8 mouse cellular contexts compared by ENCODE assay signal in the genomic region with DNA sequence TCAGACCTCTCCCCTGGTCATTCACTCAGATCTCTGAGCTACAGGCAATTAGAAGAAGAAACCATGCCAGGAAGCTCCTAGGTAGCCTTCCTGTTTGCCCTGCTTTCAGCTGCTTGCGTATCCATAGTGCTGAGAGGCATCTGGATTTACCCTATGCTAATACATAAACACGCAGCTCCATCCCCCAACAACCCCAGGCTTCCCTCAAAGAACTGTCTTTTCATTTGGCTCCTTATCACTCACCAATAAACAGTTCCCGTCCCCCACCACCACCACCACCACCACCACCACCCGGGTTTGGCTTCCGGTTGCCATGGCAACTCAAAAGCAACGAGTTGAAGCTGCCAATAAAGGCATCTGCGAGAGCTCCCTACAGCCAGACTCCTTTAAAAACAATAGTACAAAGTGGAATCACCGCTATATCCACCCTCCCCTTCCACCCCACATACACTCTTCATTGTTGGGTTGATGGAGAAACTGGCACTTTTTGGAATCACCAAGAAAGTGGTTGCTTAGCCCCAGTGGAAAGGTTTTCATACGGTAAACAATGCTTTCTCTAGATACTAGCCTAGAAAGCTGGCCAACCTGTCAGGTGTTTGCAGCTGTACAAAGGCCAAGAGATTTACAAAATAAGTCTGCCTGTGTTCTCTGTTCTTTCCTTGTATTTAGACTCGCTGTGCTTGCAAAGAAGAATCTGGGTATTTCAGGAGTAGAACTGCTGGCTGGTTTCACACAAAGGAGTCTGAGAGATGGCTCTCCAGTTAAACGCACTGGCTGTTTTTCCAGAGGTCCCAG. TPM values are rescaled to one million over a fixed set of nuclear protein-coding genes. Genes with fewer than 3 reads are reported as not detected.
A peak's percentile ranks its signal among the peaks of the same experiment; 100 is the strongest.
DNase-seq lines count a peak whose midpoint lies in the region; ATAC-seq and TF ChIP-seq lines count a peak whose summit lies in the region.

No protein-coding gene starts in this region.

- peak overlapping the region; percentile 41 for H3K9ac ChIP-seq in limb, embryonic 14.5 days (ENCODE audit: low read depth, low read length, severe bottlenecking)
- peak overlapping the region; percentile 49 for H3K9ac ChIP-seq in midbrain, embryonic 14.5 days (replicated peaks; ENCODE audit: low read length)

- no peak for TF ChIP-seq POLR2A in cerebellum, adult 2 months (IDR thresholded peaks at IDR 0.05; ENCODE audit: borderline replicate concordance, insufficient read depth, low read length)
- TF ChIP-seq POLR2A in limb, embryonic 14.5 days (IDR thresholded peaks at IDR 0.05; ENCODE audit: borderline replicate concordance, extremely low read depth, insufficient read depth, insufficient read length), result no peak

- H3K27ac ChIP-seq in cerebellum, adult 2 months (ENCODE audit: insufficient read depth, low read length), result peak overlapping the region; percentile 70; the same call in 1 of the 2 replicates
- no peak overlapping the region for H3K27ac ChIP-seq in limb, embryonic 14.5 days (replicated peaks; ENCODE audit: low read depth, low read length)
- peak overlapping the region; percentile 78 for H3K27ac ChIP-seq in midbrain, embryonic 14.5 days (replicated peaks; ENCODE audit: low read depth, low read length)

- no peaks in the 10 kb centered on the region for H3K9me3 ChIP-seq in limb, embryonic 14.5 days (ENCODE audit: control insufficient read depth, low read length)
- H3K9me3 ChIP-seq in midbrain, embryonic 14.5 days (ENCODE audit: control insufficient read depth, low read length), result no peaks in the 10 kb centered on the region

- 6% methylated on average over 11 of the region's 11 CpGs for WGBS in cerebellum, adult 2 months
- WGBS in limb, embryonic 14.5 days, result 9% methylated on average over 11 of the region's 11 CpGs
- 2% methylated on average over 11 of the region's 11 CpGs for WGBS in midbrain, embryonic 14.5 days

- DNase-seq in adrenal gland, postnatal 10 days, result peak; percentile 22
- no peak for DNase-seq in adrenal gland, adult 18-20 months (ENCODE audit: low spot score in 2 of 2)
- DNase-seq in cerebellum, adult 2 months, result peak in 1 of 2 experiments; percentile 72
- peak; percentile 36 to 76 for DNase-seq in frontal cortex, adult 2 months (ENCODE audit: extremely low spot score in 1 of 2, low spot score in 1 of 2)
- peak; percentile 90 for DNase-seq in induced T-regulatory cell, adult 2 months (ENCODE audit: low read depth)
- DNase-seq in limb, embryonic 14.5 days (ENCODE audit: low spot score), result peak; percentile 23
- DNase-seq in midbrain, embryonic 14.5 days, result peak; percentile 88
- DNase-seq in thymus, postnatal 0 days (ENCODE audit: low spot score), result peak; percentile 66

- no peak for TF ChIP-seq CTCF in cerebellum, adult 2 months (IDR thresholded peaks at IDR 0.05; ENCODE audit: borderline replicate concordance, insufficient read depth, low read depth, low read length)

- peak overlapping the region; percentile 73 for H3K4me3 ChIP-seq in cerebellum, adult 2 months (replicated peaks; ENCODE audit: insufficient read depth, low read depth, low read length)
- peak overlapping the region; percentile 30 for H3K4me3 ChIP-seq in limb, embryonic 14.5 days (replicated peaks; ENCODE audit: low read length)
- peak overlapping the region; percentile 37 for H3K4me3 ChIP-seq in midbrain, embryonic 14.5 days (replicated peaks; ENCODE audit: low read depth, low read length)

- H3K4me1 ChIP-seq in cerebellum, adult 2 months (ENCODE audit: control insufficient read depth, insufficient read depth, low read length), result no peaks in the 10 kb centered on the region; the same call in 1 of the 2 replicates
- peaks cover 15% of the 10 kb centered on the region for H3K4me1 ChIP-seq in limb, embryonic 14.5 days (ENCODE audit: control insufficient read depth, insufficient read depth, low read length)
- peaks cover 21% of the 10 kb centered on the region for H3K4me1 ChIP-seq in midbrain, embryonic 14.5 days (ENCODE audit: control insufficient read depth, insufficient read depth, low read length)

- H3K27me3 ChIP-seq in cerebellum, adult 2 months (ENCODE audit: control insufficient read depth, insufficient read depth, low read length), result no peaks in the 10 kb centered on the region
- no peaks in the 10 kb centered on the region for H3K27me3 ChIP-seq in limb, embryonic 14.5 days (ENCODE audit: control insufficient read depth, insufficient read depth, low read length)
- H3K27me3 ChIP-seq in midbrain, embryonic 14.5 days (ENCODE audit: control insufficient read depth, insufficient read depth, low read length), result no peaks in the 10 kb centered on the region

- no peak for ATAC-seq in limb, embryonic 14.5 days (ENCODE audit: low FRiP score, low read depth)
- peak; percentile 43; the same call in 1 of the 2 replicates for ATAC-seq in midbrain, embryonic 14.5 days (ENCODE audit: low FRiP score, low TSS enrichment)

- H3K4me2 ChIP-seq in limb, embryonic 14.5 days (replicated peaks; ENCODE audit: low read depth, low read length, severe bottlenecking), result peak overlapping the region; percentile 68
- peak overlapping the region; percentile 82 for H3K4me2 ChIP-seq in midbrain, embryonic 14.5 days (ENCODE audit: low read length)

- H3K36me3 ChIP-seq in limb, embryonic 14.5 days (ENCODE audit: control insufficient read depth, insufficient read depth, low read length), result no peaks in the 10 kb centered on the region
- no peaks in the 10 kb centered on the region for H3K36me3 ChIP-seq in midbrain, embryonic 14.5 days (ENCODE audit: control insufficient read depth, insufficient read depth, low read length)

RNA-seq across cellular contexts. Expression of gene Taok1, which starts 17.6 kb away (rescaled TPM):
- 10 to 100 TPM; 45.4 to 52.4 TPM for total RNA-seq in adrenal gland, postnatal 10 days (2021)
- total RNA-seq in adrenal gland, adult 18-20 months (2021), result 10 to 100 TPM; 47.6 to 51.3 TPM
- polyA plus RNA-seq in cerebellum, adult 2 months (2012; rRNA removed), result 26.7 and 26.8 TPM in 2 replicates
- 30.8 and 32.5 TPM in 2 replicates for polyA plus RNA-seq in frontal cortex, adult 2 months (2012; rRNA removed)
- polyA plus RNA-seq in limb, embryonic 14.5 days (2012; rRNA removed), result 11.8 TPM in 2 replicates
- polyA plus RNA-seq in limb, embryonic 14.5 days (2014; fragmentation: Nextera tagmentation; extraction: Ambion mirVana), result 19.2 and 19.3 TPM in 2 replicates
- polyA plus RNA-seq in midbrain, embryonic 14.5 days (2014; fragmentation: Nextera tagmentation; extraction: Ambion mirVana), result 37.0 and 37.5 TPM in 2 replicates
- 12.9 and 16.7 TPM in 2 replicates for polyA plus RNA-seq in thymus, postnatal 0 days (2015; fragmentation: Nextera tagmentation; extraction: Ambion mirVana)

Comparison
In these comparisons a context has a peak if more than half of its experiments do, and no peak if none do; other contexts are left out.
1. DNase-seq: peak in adrenal gland, postnatal 10 days (single experiment), frontal cortex, adult 2 months (2 of 2), induced T-regulatory cell, adult 2 months (single experiment), limb, embryonic 14.5 days (single experiment), midbrain, embryonic 14.5 days (single experiment) and thymus, postnatal 0 days (single experiment); none in adrenal gland, adult 18-20 months (0 of 2).
2. Peak in every context shown above with its lines, with median percentiles within 50 percentile points of each other: H3K4me3 ChIP-seq.